39 mouse cellular contexts compared by ENCODE assay signal in the genomic region with DNA sequence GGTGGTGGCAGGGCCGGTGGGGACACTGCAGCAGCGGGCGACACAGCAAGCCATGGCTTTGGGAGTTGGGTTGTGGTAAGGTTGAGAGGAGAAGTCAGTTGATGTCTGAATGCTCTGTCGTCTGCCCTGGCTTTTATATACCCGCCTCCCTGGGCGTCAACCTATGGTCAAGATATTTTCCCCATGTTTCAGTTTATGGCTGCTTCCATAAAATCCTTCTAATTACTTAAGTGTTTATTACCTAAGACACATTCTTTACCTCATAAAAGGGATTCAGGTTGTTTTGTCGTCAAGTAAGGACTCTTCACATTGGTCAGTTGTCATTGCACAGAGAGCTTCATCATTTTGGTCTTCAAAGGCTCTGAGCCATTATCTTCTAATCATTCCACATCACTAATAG. TPM values are rescaled to one million over a fixed set of nuclear protein-coding genes. Genes with fewer than 3 reads are reported as not detected.
"Had no signal": no experiment of that assay in that cellular context is flagged by ENCODE, and none has a peak within 500 bp of the region (broad histone marks: within the 10 kb centered on the region; RNA-seq: fewer than 3 reads in every experiment).

A gene (minus strand): TSS at position 101 of the 400 bp plus-strand sequence.

- H3K27me3 ChIP-seq: embryonic facial prominence, embryonic 12.5 days; embryonic facial prominence, embryonic 13.5 days; embryonic facial prominence, embryonic 15.5 days; forebrain, embryonic 12.5 days; forebrain, embryonic 13.5 days; forebrain, embryonic 15.5 days had no signal

- H3K4me2 ChIP-seq: embryonic facial prominence, embryonic 12.5 days; embryonic facial prominence, embryonic 13.5 days; embryonic facial prominence, embryonic 15.5 days; forebrain, embryonic 12.5 days; forebrain, embryonic 13.5 days; forebrain, embryonic 15.5 days had no signal

- H3K4me1 ChIP-seq: embryonic facial prominence, embryonic 10.5 days; embryonic facial prominence, embryonic 12.5 days; embryonic facial prominence, embryonic 13.5 days; embryonic facial prominence, embryonic 15.5 days; forebrain, embryonic 10.5 days; forebrain, embryonic 12.5 days; forebrain, embryonic 13.5 days; forebrain, embryonic 15.5 days had no signal

- DNase-seq: cerebellum, adult 2 months; cerebellum, adult 8-10 months; cerebellum, adult 9-10 months; cerebellum, adult 9-11 months; cerebellum, postnatal 10 days; cerebellum, postnatal 14 days; cerebellum, postnatal 25 days; cerebellum, postnatal 36 days; embryo, embryonic 11 days; forebrain, postnatal 0 days; gastrocnemius, adult 2 months; gastrocnemius, postnatal 10 days; gastrocnemius, postnatal 14 days; gastrocnemius, postnatal 25 days; gastrocnemius, postnatal 36 days; heart, adult 11 months; heart, adult 18-20 months; heart, adult 2 months had no signal

- H3K4me3 ChIP-seq: embryonic facial prominence, embryonic 10.5 days; embryonic facial prominence, embryonic 12.5 days; embryonic facial prominence, embryonic 13.5 days; embryonic facial prominence, embryonic 15.5 days; erythroblast, embryonic 14.5 days; forebrain, embryonic 10.5 days; forebrain, embryonic 12.5 days; forebrain, embryonic 13.5 days; forebrain, embryonic 15.5 days; gastrocnemius, adult 2 months; heart, adult 2 months had no signal

- H3K9me3 ChIP-seq: embryonic facial prominence, embryonic 10.5 days; embryonic facial prominence, embryonic 12.5 days; embryonic facial prominence, embryonic 13.5 days; embryonic facial prominence, embryonic 15.5 days; forebrain, embryonic 10.5 days; forebrain, embryonic 12.5 days; forebrain, embryonic 13.5 days; forebrain, embryonic 15.5 days had no signal

- H3K36me3 ChIP-seq: embryonic facial prominence, embryonic 10.5 days; embryonic facial prominence, embryonic 12.5 days; embryonic facial prominence, embryonic 13.5 days; embryonic facial prominence, embryonic 15.5 days; forebrain, embryonic 10.5 days; forebrain, embryonic 12.5 days; forebrain, embryonic 15.5 days had no signal

- H3K27ac ChIP-seq: embryonic facial prominence, embryonic 10.5 days; embryonic facial prominence, embryonic 12.5 days; embryonic facial prominence, embryonic 13.5 days; embryonic facial prominence, embryonic 15.5 days; forebrain, embryonic 10.5 days; forebrain, embryonic 12.5 days; forebrain, embryonic 13.5 days; forebrain, embryonic 15.5 days; gastrocnemius, adult 2 months; heart, adult 2 months had no signal

- H3K9ac ChIP-seq: embryonic facial prominence, embryonic 12.5 days; embryonic facial prominence, embryonic 13.5 days; embryonic facial prominence, embryonic 15.5 days; forebrain, embryonic 12.5 days; forebrain, embryonic 13.5 days; forebrain, embryonic 15.5 days; forebrain, postnatal 0 days had no signal

- ATAC-seq: forebrain, embryonic 13.5 days; forebrain, embryonic 14.5 days; forebrain, embryonic 15.5 days; forebrain, embryonic 16.5 days; forebrain, postnatal 0 days had no signal

RNA-seq across cellular contexts. Expression of the gene that starts here (rescaled TPM):
- total RNA-seq: common myeloid progenitor, adult 5-6 weeks; forebrain, postnatal 0 days; gastrocnemius, adult 18-20 months; gastrocnemius, adult 2 months; gastrocnemius, adult 8-10 months; gastrocnemius, postnatal 10 days; gastrocnemius, postnatal 14 days; gastrocnemius, postnatal 25 days; gastrocnemius, postnatal 36 days; gastrocnemius, postnatal 4 days; granulocyte monocyte progenitor cell, adult 5-6 weeks; heart, adult 18-20 months; heart, adult 2 months had no signal
- polyA plus RNA-seq: cerebellum, adult 2 months; cortical plate, adult 2 months; embryonic facial prominence, embryonic 10.5 days; embryonic facial prominence, embryonic 11.5 days; embryonic facial prominence, embryonic 12.5 days; embryonic facial prominence, embryonic 13.5 days; erythroblast, embryonic 14.5 days; forebrain, embryonic 10.5 days; forebrain, embryonic 11.5 days; forebrain, embryonic 12.5 days; forebrain, embryonic 13.5 days; forebrain, embryonic 14.5 days; forebrain, embryonic 15.5 days; forebrain, embryonic 16.5 days; forebrain, postnatal 0 days; frontal cortex, adult 2 months; gonadal fat pad, adult 2 months; heart, adult 2 months had no signal
